Mouse (Mus musculus): ENCODE measurements around the gene Prickle1. TPM values are rescaled to one million over a fixed set of nuclear protein-coding genes. Genes with fewer than 3 reads are reported as not detected.
A peak's percentile ranks its signal among the peaks of the same experiment; 100 is the strongest.

The Prickle1 gene
- polyA plus RNA-seq, 1 experiment from 2014 or later, result 21.7 TPM

- ATAC-seq (ENCODE audit: insufficient read depth, low FRiP score), result no peak
- 61% methylated on average over 6 of the region's 6 CpGs for WGBS
- Histone ChIP-seq H3K4me3 (replicated peaks; ENCODE audit: low read length) (no peak overlapping the region), H3K27me3 (ENCODE audit: control insufficient read depth, insufficient read depth, low read length) (no peaks in the 10 kb centered on the region), H3K36me3 (ENCODE audit: control insufficient read depth, insufficient read depth, low read length) (no peaks in the 10 kb centered on the region), H3K27ac (ENCODE audit: low read length) (no peak overlapping the region), H3K4me1 (ENCODE audit: control insufficient read depth, insufficient read depth, low read length) (no peaks in the 10 kb centered on the region), H3K9me3 (replicated peaks; ENCODE audit: control insufficient read depth, low read length) (no peaks in the 10 kb centered on the region), H3K9ac (ENCODE audit: low read length) (no peak overlapping the region), H3K4me2 (ENCODE audit: low read depth, low read length) (no peak overlapping the region)
Measured at GRCm38 (mm10) chr15:93618442-93619150, 22.9 kb upstream of the Prickle1 start.

DNA sequence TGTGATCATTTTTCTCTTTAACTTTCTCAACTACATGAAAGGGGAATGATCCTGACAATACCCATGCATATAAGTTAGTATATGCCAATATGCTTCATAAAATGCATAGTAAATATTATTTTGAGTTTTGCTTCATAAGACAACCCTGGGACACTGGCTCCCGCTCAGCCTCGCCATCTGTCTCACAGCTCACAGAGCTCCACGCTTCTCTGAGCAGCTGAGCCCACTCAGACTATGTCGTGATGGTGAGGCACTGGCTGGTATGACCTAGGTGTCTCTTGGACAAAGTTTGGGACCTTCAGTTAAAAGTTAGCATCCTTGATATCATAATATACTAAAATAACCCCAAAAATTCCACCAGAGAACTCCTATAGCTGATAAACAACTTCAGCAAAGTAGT, 20.6 kb upstream of the Prickle1 start:
- ATAC-seq (ENCODE audit: insufficient read depth, low FRiP score), result no peak
- no peak overlapping the region for H3K4me3 ChIP-seq (replicated peaks; ENCODE audit: low read length)
- no peaks in the 10 kb centered on the region for H3K9me3 ChIP-seq (replicated peaks; ENCODE audit: control insufficient read depth, low read length)
- no peaks in the 10 kb centered on the region for H3K27me3 ChIP-seq (ENCODE audit: control insufficient read depth, insufficient read depth, low read length)
- no peaks in the 10 kb centered on the region for H3K4me1 ChIP-seq (ENCODE audit: control insufficient read depth, insufficient read depth, low read length)
- no peak overlapping the region for H3K4me2 ChIP-seq (ENCODE audit: low read depth, low read length)
- WGBS, result 87% methylated on average over 4 of the region's 4 CpGs
- no peaks in the 10 kb centered on the region for H3K36me3 ChIP-seq (ENCODE audit: control insufficient read depth, insufficient read depth, low read length)
- no peak overlapping the region for H3K27ac ChIP-seq (ENCODE audit: low read length)
- no peak overlapping the region for H3K9ac ChIP-seq (ENCODE audit: low read length)

- no peaks in the 10 kb centered on the region for H3K4me1 ChIP-seq (ENCODE audit: control insufficient read depth, insufficient read depth, low read length)
- ATAC-seq (ENCODE audit: insufficient read depth, low FRiP score), result no peak
- 81% methylated on average over 3 of the region's 3 CpGs for WGBS
Measured at GRCm38 (mm10) chr15:93615031-93615430, 19.3 kb upstream of the Prickle1 start.

GRCm38 (mm10) chr15:93613606-93614005, 17.9 kb upstream of the Prickle1 start:
- H3K9me3 ChIP-seq (replicated peaks; ENCODE audit: control insufficient read depth, low read length), result no peaks in the 10 kb centered on the region
- H3K4me1 ChIP-seq (ENCODE audit: control insufficient read depth, insufficient read depth, low read length), result no peaks in the 10 kb centered on the region
- no peaks in the 10 kb centered on the region for H3K27me3 ChIP-seq (ENCODE audit: control insufficient read depth, insufficient read depth, low read length)
- WGBS, result 37% methylated on average over 3 of the region's 3 CpGs
- ATAC-seq (ENCODE audit: insufficient read depth, low FRiP score), result no peak
- H3K9ac ChIP-seq (ENCODE audit: low read length), result no peak overlapping the region
- no peak overlapping the region for H3K4me2 ChIP-seq (ENCODE audit: low read depth, low read length)
- no peaks in the 10 kb centered on the region for H3K36me3 ChIP-seq (ENCODE audit: control insufficient read depth, insufficient read depth, low read length)
- H3K27ac ChIP-seq (ENCODE audit: low read length), result no peak overlapping the region
- no peak overlapping the region for H3K4me3 ChIP-seq (replicated peaks; ENCODE audit: low read length)

More at GRCm38 (mm10) chr15:93615031-93615430, 19.3 kb upstream of the Prickle1 start:
- Histone ChIP-seq H3K27me3 (ENCODE audit: control insufficient read depth, insufficient read depth, low read length) (no peaks in the 10 kb centered on the region), H3K27ac (ENCODE audit: low read length) (no peak overlapping the region), H3K9me3 (replicated peaks; ENCODE audit: control insufficient read depth, low read length) (no peaks in the 10 kb centered on the region), H3K4me2 (ENCODE audit: low read depth, low read length) (no peak overlapping the region), H3K4me3 (replicated peaks; ENCODE audit: low read length) (no peak overlapping the region), H3K36me3 (ENCODE audit: control insufficient read depth, insufficient read depth, low read length) (no peaks in the 10 kb centered on the region), H3K9ac (ENCODE audit: low read length) (no peak overlapping the region)

- no peak for ATAC-seq (ENCODE audit: insufficient read depth, low FRiP score)
- Histone ChIP-seq H3K4me3 (replicated peaks; ENCODE audit: low read length) (no peak overlapping the region), H3K4me2 (ENCODE audit: low read depth, low read length) (no peak overlapping the region), H3K27me3 (ENCODE audit: control insufficient read depth, insufficient read depth, low read length) (no peaks in the 10 kb centered on the region), H3K36me3 (ENCODE audit: control insufficient read depth, insufficient read depth, low read length) (no peaks in the 10 kb centered on the region), H3K4me1 (ENCODE audit: control insufficient read depth, insufficient read depth, low read length) (no peaks in the 10 kb centered on the region), H3K9ac (ENCODE audit: low read length) (no peak overlapping the region), H3K9me3 (replicated peaks; ENCODE audit: control insufficient read depth, low read length) (no peaks in the 10 kb centered on the region), H3K27ac (ENCODE audit: low read length) (no peak overlapping the region)
- 84% methylated on average over 16 of the region's 16 CpGs for WGBS
Measured at GRCm38 (mm10) chr15:93611536-93612300, 16.0 kb upstream of the Prickle1 start.

GRCm38 (mm10) chr15:93610721-93611201, 15.1 kb upstream of the Prickle1 start:
- H3K9ac ChIP-seq (ENCODE audit: low read length), result no peak overlapping the region
- peak overlapping the region; percentile 58 for H3K27ac ChIP-seq (ENCODE audit: low read length)
- no peak overlapping the region for H3K4me3 ChIP-seq (replicated peaks; ENCODE audit: low read length)
- no peaks in the 10 kb centered on the region for H3K27me3 ChIP-seq (ENCODE audit: control insufficient read depth, insufficient read depth, low read length)
- H3K9me3 ChIP-seq (replicated peaks; ENCODE audit: control insufficient read depth, low read length), result no peaks in the 10 kb centered on the region
- H3K36me3 ChIP-seq (ENCODE audit: control insufficient read depth, insufficient read depth, low read length), result no peaks in the 10 kb centered on the region
- no peak overlapping the region for H3K4me2 ChIP-seq (ENCODE audit: low read depth, low read length)
- no peaks in the 10 kb centered on the region for H3K4me1 ChIP-seq (ENCODE audit: control insufficient read depth, insufficient read depth, low read length)
- peak; percentile 65; the same call in 1 of the 2 replicates for ATAC-seq (ENCODE audit: insufficient read depth, low FRiP score)
- 50% methylated on average over 19 of the region's 19 CpGs for WGBS

GRCm38 (mm10) chr15:93610288-93610687, 14.6 kb upstream of the Prickle1 start:
- no peak overlapping the region for H3K9ac ChIP-seq (ENCODE audit: low read length)
- no peaks in the 10 kb centered on the region for H3K27me3 ChIP-seq (ENCODE audit: control insufficient read depth, insufficient read depth, low read length)
- ATAC-seq (ENCODE audit: insufficient read depth, low FRiP score), result no peak
- no peaks in the 10 kb centered on the region for H3K9me3 ChIP-seq (replicated peaks; ENCODE audit: control insufficient read depth, low read length)
- WGBS, result 73% methylated on average over 18 of the region's 18 CpGs
- peak overlapping the region; percentile 58 for H3K27ac ChIP-seq (ENCODE audit: low read length)
- no peak overlapping the region for H3K4me3 ChIP-seq (replicated peaks; ENCODE audit: low read length)
- H3K4me2 ChIP-seq (ENCODE audit: low read depth, low read length), result no peak overlapping the region
- no peaks in the 10 kb centered on the region for H3K4me1 ChIP-seq (ENCODE audit: control insufficient read depth, insufficient read depth, low read length)
- H3K36me3 ChIP-seq (ENCODE audit: control insufficient read depth, insufficient read depth, low read length), result no peaks in the 10 kb centered on the region

GRCm38 (mm10) chr15:93602850-93603249, 7.2 kb upstream of the Prickle1 start:
- Histone ChIP-seq H3K4me3 (replicated peaks; ENCODE audit: low read length) (no peak overlapping the region), H3K4me2 (ENCODE audit: low read depth, low read length) (no peak overlapping the region), H3K9me3 (replicated peaks; ENCODE audit: control insufficient read depth, low read length) (no peaks in the 10 kb centered on the region), H3K36me3 (ENCODE audit: control insufficient read depth, insufficient read depth, low read length) (no peaks in the 10 kb centered on the region), H3K4me1 (ENCODE audit: control insufficient read depth, insufficient read depth, low read length) (no peaks in the 10 kb centered on the region), H3K9ac (ENCODE audit: low read length) (no peak overlapping the region), H3K27ac (ENCODE audit: low read length) (no peak overlapping the region), H3K27me3 (ENCODE audit: control insufficient read depth, insufficient read depth, low read length) (no peaks in the 10 kb centered on the region)
- no peak for ATAC-seq (ENCODE audit: insufficient read depth, low FRiP score)
- WGBS, result 83% methylated on average over 6 of the region's 6 CpGs

DNA sequence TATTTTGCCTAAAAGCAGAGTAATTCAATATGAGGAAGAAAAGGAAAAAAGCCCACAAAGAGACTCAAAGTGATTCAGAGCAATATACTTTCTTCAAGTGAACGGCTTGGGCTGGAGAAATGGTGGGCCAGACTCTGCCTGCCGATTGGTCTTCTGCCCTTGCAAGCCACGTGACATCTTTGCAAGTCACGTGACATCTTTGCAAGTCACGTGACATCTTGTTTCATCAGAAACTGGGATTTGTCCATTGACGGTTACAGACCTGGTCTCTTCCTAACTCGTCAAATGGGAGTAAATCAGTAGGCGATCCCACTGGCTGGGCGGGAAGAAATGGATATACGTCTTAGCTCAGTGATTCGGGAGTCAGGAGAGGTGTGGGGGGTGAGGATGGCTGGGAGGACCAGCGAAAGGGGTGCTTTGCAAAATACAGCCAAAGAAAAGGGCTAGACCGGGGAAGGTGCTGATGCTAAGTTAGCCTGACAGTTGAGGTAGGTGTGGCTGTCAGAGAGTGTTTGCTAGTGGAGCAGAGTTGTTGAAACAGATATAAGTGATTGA, 5.8 kb upstream of the Prickle1 start:
- no peaks in the 10 kb centered on the region for H3K36me3 ChIP-seq (ENCODE audit: control insufficient read depth, insufficient read depth, low read length)
- no peak overlapping the region for H3K4me2 ChIP-seq (ENCODE audit: low read depth, low read length)
- no peak overlapping the region for H3K4me3 ChIP-seq (replicated peaks; ENCODE audit: low read length)
- H3K9ac ChIP-seq (ENCODE audit: low read length), result no peak overlapping the region
- peaks cover 3% of the 10 kb centered on the region; the same call in 1 of the 2 replicates for H3K4me1 ChIP-seq (ENCODE audit: control insufficient read depth, insufficient read depth, low read length)
- 90% methylated on average over 13 of the region's 13 CpGs for WGBS
- H3K27me3 ChIP-seq (ENCODE audit: control insufficient read depth, insufficient read depth, low read length), result no peaks in the 10 kb centered on the region
- ATAC-seq (ENCODE audit: insufficient read depth, low FRiP score), result no peak
- no peaks in the 10 kb centered on the region for H3K9me3 ChIP-seq (replicated peaks; ENCODE audit: control insufficient read depth, low read length)
- H3K27ac ChIP-seq (ENCODE audit: low read length), result no peak overlapping the region

Data from stomach, embryonic 16.5 days (tissue).